Mouse (Mus musculus) hindbrain, postnatal 0 days (tissue): Measurements from ENCODE around the gene Ripor2. TPM values are rescaled to one million over a fixed set of nuclear protein-coding genes. Genes with fewer than 3 reads are reported as not detected.

Source experiments
- ATAC-seq: fragments of 200-750 bp; cut with Nextera tagmentation; 2 replicates; pipeline ENCODE4 v1.8.0; 2017; ENCODE audit warnings: mild to moderate bottlenecking, moderate TSS enrichment, moderate library complexity
- DNase-seq: peaks from one replicate; pipeline ENCODE4 v3.0.0-alpha.2; 2015; ENCODE audit warnings: low spot score
- H3K27ac ChIP-seq: fragments of 300-500 bp; sonication (generic); 2 replicates; pipeline ENCODE4 v1.5.1; 2014; ENCODE audit warnings: mild to moderate bottlenecking
- H3K27me3 ChIP-seq: fragments of 300-500 bp; sonication (generic); 2 replicates; pipeline ENCODE4 v1.6.1; 2014; ENCODE audit warnings: low read length, mixed read lengths; ENCODE audit not compliant: insufficient read depth
- H3K36me3 ChIP-seq: fragments of 300-500 bp; sonication (generic); 2 replicates; pipeline ENCODE4 v1.6.1; 2014; ENCODE audit warnings: low read length, mixed read lengths; ENCODE audit not compliant: insufficient read depth
- H3K4me1 ChIP-seq: fragments of 300-500 bp; sonication (generic); 2 replicates; pipeline ENCODE4 v1.6.1; 2014; ENCODE audit warnings: antibody characterized with exemption, low read length, mixed read lengths; ENCODE audit not compliant: insufficient read depth
- H3K4me2 ChIP-seq: fragments of 300-500 bp; sonication (generic); 2 replicates; pipeline ENCODE4 v1.6.1; 2014; ENCODE audit warnings: low read depth, mild to moderate bottlenecking, low read length, moderate library complexity, mixed read lengths
- H3K4me3 ChIP-seq: fragments of 300-500 bp; sonication (generic); 2 replicates; pipeline ENCODE4 v1.5.1; 2014; ENCODE audit warnings: low read length
- H3K9ac ChIP-seq: fragments of 300-500 bp; sonication (generic); replicated peaks from 2 replicates; pipeline ENCODE4 v1.6.1; 2014; ENCODE audit warnings: mild to moderate bottlenecking, low read length, moderate library complexity, mixed read lengths
- H3K9me3 ChIP-seq: fragments of 300-500 bp; sonication (generic); 2 replicates; pipeline ENCODE4 v1.6.1; 2016; ENCODE audit warnings: low read length, mixed read lengths
- CTCF ChIP-seq: IDR thresholded peaks from 2 replicates; pipeline ENCODE4 v1.5.1; 2016; ENCODE audit warnings: antibody characterized with exemption, control low read depth, low read depth
- WGBS: fragments of 180-500 bp; shearing (Covaris S2); extraction: QIAGEN DNeasy Blood & Tissue Kit; methylation state at CpG from one replicate; pipeline ENCODE4 v1.1.7; 2014; 5-methylcytosine and 5-hydroxymethylcytosine counted together
- polyA plus RNA-seq: library from polyadenylated mRNA; unstranded; fragments of >200 nt; fragmentation: Nextera tagmentation; extraction: Ambion mirVana; gene quantifications from 2 replicates; pipeline ENCODE4 v1.2.1, GENCODE M21; 2015
- total RNA-seq: library from RNA; depleted of rRNA; stranded (reverse); fragments of >200 nt; gene quantifications from 2 replicates; pipeline ENCODE4 v1.2.3, GENCODE M21; 2014

The Ripor2 gene
- total and polyA plus RNA-seq, 2 experiments from 2014 or later = 12.5 to 32.9 TPM

GRCm38 (mm10) chr13:24580759-24581158, 1.2 kb upstream of the Ripor2 start:
- Histone ChIP-seq H3K27me3 (no peaks in the 10 kb centered on the region), H3K4me1 (peaks cover 11% of the 10 kb centered on the region), H3K27ac (no peak overlapping the region), H3K4me3 (no peak overlapping the region), H3K9ac (no peak overlapping the region), H3K9me3 (no peaks in the 10 kb centered on the region), H3K4me2 (no peak overlapping the region), H3K36me3 (no peaks in the 10 kb centered on the region)
- ATAC-seq = no peak
- no peak for DNase-seq
- TF ChIP-seq CTCF = no peak
- 91% methylated on average over 8 of the region's 8 CpGs for WGBS

GRCm38 (mm10) chr13:24584403-24584802, 2.4 kb downstream of the Ripor2 start:
- Histone ChIP-seq H3K27me3 (no peaks in the 10 kb centered on the region), H3K36me3 (no peaks in the 10 kb centered on the region), H3K27ac (no peak overlapping the region), H3K4me3 (no peak overlapping the region), H3K9me3 (no peaks in the 10 kb centered on the region), H3K9ac (no peak overlapping the region), H3K4me1 (no peaks in the 10 kb centered on the region), H3K4me2 (no peak overlapping the region)
- WGBS = 85% methylated on average over 5 of the region's 5 CpGs
- no peak for TF ChIP-seq CTCF
- no peak for DNase-seq
- ATAC-seq = no peak

- TF ChIP-seq CTCF = no peak
- Histone ChIP-seq H3K4me2 (no peak overlapping the region), H3K27ac (no peak overlapping the region), H3K4me3 (no peak overlapping the region), H3K4me1 (no peaks in the 10 kb centered on the region), H3K27me3 (no peaks in the 10 kb centered on the region), H3K36me3 (no peaks in the 10 kb centered on the region), H3K9ac (no peak overlapping the region), H3K9me3 (no peaks in the 10 kb centered on the region)
- ATAC-seq (no peak), DNase-seq (no peak)
- WGBS = 84% methylated on average over 6 of the region's 6 CpGs
These were observed 2.9 kb downstream of the Ripor2 start for GRCm38 (mm10) chr13:24584841-24585240.

GRCm38 (mm10) chr13:24585369-24585768, 3.4 kb downstream of the Ripor2 start:
- H3K4me3 ChIP-seq = no peak overlapping the region
- H3K4me1 ChIP-seq = no peaks in the 10 kb centered on the region
- WGBS = 65% methylated on average over 9 of the region's 9 CpGs
- DNase-seq (no peak), ATAC-seq (peak; percentile 63)
- H3K36me3 ChIP-seq = no peaks in the 10 kb centered on the region
- no peak overlapping the region for H3K9ac ChIP-seq
- H3K4me2 ChIP-seq = no peak overlapping the region
- H3K27me3 ChIP-seq = no peaks in the 10 kb centered on the region
- H3K27ac ChIP-seq = no peak overlapping the region
- TF ChIP-seq CTCF = peak; percentile 59
- no peaks in the 10 kb centered on the region for H3K9me3 ChIP-seq

- no peak overlapping the region for H3K4me3 ChIP-seq
- no peak overlapping the region for H3K27ac ChIP-seq
- WGBS = 85% methylated on average over 12 of the region's 12 CpGs
- ATAC-seq = no peak
- DNase-seq = no peak
- H3K9me3 ChIP-seq = no peaks in the 10 kb centered on the region
- H3K4me1 ChIP-seq = no peaks in the 10 kb centered on the region
- TF ChIP-seq CTCF = no peak
- H3K9ac ChIP-seq = no peak overlapping the region
- H3K36me3 ChIP-seq = no peaks in the 10 kb centered on the region
- H3K4me2 ChIP-seq = no peak overlapping the region
- H3K27me3 ChIP-seq = no peaks in the 10 kb centered on the region
These were observed 5.4 kb downstream of the Ripor2 start for GRCm38 (mm10) chr13:24587192-24587895.

GRCm38 (mm10) chr13:24588603-24589002, 6.6 kb downstream of the Ripor2 start:
- DNase-seq = no peak

GRCm38 (mm10) chr13:24591737-24592136, 9.7 kb downstream of the Ripor2 start:
- no peak for TF ChIP-seq CTCF
- no peak overlapping the region for H3K4me3 ChIP-seq
- H3K27ac ChIP-seq = no peak overlapping the region
- no peak overlapping the region for H3K4me2 ChIP-seq
- no peaks in the 10 kb centered on the region for H3K4me1 ChIP-seq
- no peak for DNase-seq
- WGBS = 95% methylated on average over 6 of the region's 6 CpGs
- H3K27me3 ChIP-seq = no peaks in the 10 kb centered on the region
- H3K9ac ChIP-seq = no peak overlapping the region
- H3K36me3 ChIP-seq = no peaks in the 10 kb centered on the region
- H3K9me3 ChIP-seq = no peaks in the 10 kb centered on the region
- no peak for ATAC-seq

More at GRCm38 (mm10) chr13:24588603-24589002, 6.6 kb downstream of the Ripor2 start:
- H3K9ac ChIP-seq = no peak overlapping the region
- no peaks in the 10 kb centered on the region for H3K36me3 ChIP-seq
- no peaks in the 10 kb centered on the region for H3K4me1 ChIP-seq
- H3K27ac ChIP-seq = no peak overlapping the region
- no peaks in the 10 kb centered on the region for H3K27me3 ChIP-seq
- H3K9me3 ChIP-seq = no peaks in the 10 kb centered on the region
- no peak overlapping the region for H3K4me3 ChIP-seq
- no peak for ATAC-seq
- TF ChIP-seq CTCF = no peak
- 95% methylated on average over 3 of the region's 3 CpGs for WGBS
- no peak overlapping the region for H3K4me2 ChIP-seq
